Comparison of ENCODE assay signal across 8 mouse cellular contexts in genomic region chr17:70754638-70755037, GRCm38 (mm10).
DNase-seq lines count a peak whose midpoint lies in the region; ATAC-seq and TF ChIP-seq lines count a peak whose summit lies in the region.

No protein-coding gene starts in this region.

- ATAC-seq in heart, embryonic 13.5 days (ENCODE audit: extremely low read depth, insufficient number of reproducible peaks, low FRiP score, low TSS enrichment): no peak
- no peak for ATAC-seq in forebrain, embryonic 15.5 days (replicated peaks)

- no peak overlapping the region for H3K27ac ChIP-seq in heart, embryonic 13.5 days (replicated peaks)
- no peak overlapping the region for H3K27ac ChIP-seq in forebrain, embryonic 15.5 days (replicated peaks)
- peak overlapping the region; percentile 84; the same call in 1 of the 2 replicates for H3K27ac ChIP-seq in midbrain, embryonic 10.5 days (replicated peaks)

- no peaks in the 10 kb centered on the region for H3K27me3 ChIP-seq in heart, embryonic 13.5 days (replicated peaks)
- no peaks in the 10 kb centered on the region for H3K27me3 ChIP-seq in E14TG2a.4 (ENCODE audit: insufficient read depth, low read length)
- H3K27me3 ChIP-seq in forebrain, embryonic 15.5 days: peaks cover 4% of the 10 kb centered on the region; the same call in 1 of the 2 replicates
- peaks cover 40% of the 10 kb centered on the region for H3K27me3 ChIP-seq in midbrain, embryonic 10.5 days (ENCODE audit: low read depth, poor library complexity, severe bottlenecking)

- H3K4me1 ChIP-seq in heart, embryonic 13.5 days: peaks cover 30% of the 10 kb centered on the region
- H3K4me1 ChIP-seq in E14TG2a.4 (replicated peaks; ENCODE audit: low read depth, low read length): peaks cover 81% of the 10 kb centered on the region
- peaks cover 19% of the 10 kb centered on the region for H3K4me1 ChIP-seq in forebrain, embryonic 15.5 days
- peaks cover 29% of the 10 kb centered on the region for H3K4me1 ChIP-seq in midbrain, embryonic 10.5 days

- no peaks in the 10 kb centered on the region for H3K9me3 ChIP-seq in heart, embryonic 13.5 days
- H3K9me3 ChIP-seq in E14TG2a.4 (ENCODE audit: low read length): no peaks in the 10 kb centered on the region
- no peaks in the 10 kb centered on the region for H3K9me3 ChIP-seq in forebrain, embryonic 15.5 days
- H3K9me3 ChIP-seq in midbrain, embryonic 10.5 days (replicated peaks): no peaks in the 10 kb centered on the region

- 52% methylated on average over 7 of the region's 7 CpGs for WGBS in heart, embryonic 13.5 days
- WGBS in forebrain, embryonic 15.5 days: 52% methylated on average over 7 of the region's 7 CpGs
- 52% methylated on average over 7 of the region's 7 CpGs for WGBS in midbrain, embryonic 10.5 days

- peak overlapping the region; percentile 59; the same call in 1 of the 2 replicates for H3K4me3 ChIP-seq in heart, embryonic 13.5 days
- peak overlapping the region; percentile 75 for H3K4me3 ChIP-seq in E14TG2a.4 (replicated peaks; ENCODE audit: low read length)
- H3K4me3 ChIP-seq in forebrain, embryonic 15.5 days: no peak overlapping the region
- peak overlapping the region; percentile 54 for H3K4me3 ChIP-seq in midbrain, embryonic 10.5 days

- H3K4me2 ChIP-seq in heart, embryonic 13.5 days: peak overlapping the region; percentile 95
- peak overlapping the region; percentile 50; the same call in 1 of the 2 replicates for H3K4me2 ChIP-seq in forebrain, embryonic 15.5 days (replicated peaks)

- H3K9ac ChIP-seq in heart, embryonic 13.5 days: peak overlapping the region; percentile 81; the same call in 1 of the 2 replicates
- H3K9ac ChIP-seq in forebrain, embryonic 15.5 days (replicated peaks): no peak overlapping the region

- TF ChIP-seq CTCF in E14TG2a.4 (conservative IDR thresholded peaks at IDR 0.05; ENCODE audit: low read length): no peak

- DNase-seq in heart, postnatal 4 days: no peak
- no peak for DNase-seq in midbrain, embryonic 10.5 days (ENCODE audit: low spot score)
- DNase-seq in frontal cortex, adult 2 months (ENCODE audit: extremely low spot score in 1 of 2, low spot score in 1 of 2): no peak
- no peak for DNase-seq in layer of hippocampus, adult 8-10 months (ENCODE audit: low spot score in 2 of 2)
- no peak for DNase-seq in cerebellum, postnatal 10 days

- H3K36me3 ChIP-seq in heart, embryonic 13.5 days: no peaks in the 10 kb centered on the region
- peaks cover 3% of the 10 kb centered on the region; the same call in 1 of the 2 replicates for H3K36me3 ChIP-seq in E14TG2a.4 (ENCODE audit: insufficient read depth, low read length)
- H3K36me3 ChIP-seq in forebrain, embryonic 15.5 days: no peaks in the 10 kb centered on the region
- no peaks in the 10 kb centered on the region for H3K36me3 ChIP-seq in midbrain, embryonic 10.5 days
